Mouse (Mus musculus): Measurements from ENCODE around the gene Zbtb16.

GRCm38 (mm10) chr9:48646251-48646650, 189.8 kb downstream of the Zbtb16 start:
- no peak; the same call in 1 of the 2 replicates for TF ChIP-seq CTCF (IDR thresholded peaks at IDR 0.05)
- TF ChIP-seq EP300 (IDR thresholded peaks at IDR 0.05; ENCODE audit: insufficient read depth, low read depth, low read length) = peak; percentile 92
- no peak; the same call in 1 of the 2 replicates for TF ChIP-seq POLR2A (IDR thresholded peaks at IDR 0.05; ENCODE audit: insufficient read depth, low read depth, low read length)
